Mouse (Mus musculus): ENCODE measurements around the gene Sh3rf1.

Gene Sh3rf1

GRCm38 (mm10) chr8:61260530-61260929 is 36.9 kb downstream of the Sh3rf1 start:
- no peak for DNase-seq (ENCODE audit: low read depth in 2 of 2, low spot score in 2 of 2)

- DNase-seq (ENCODE audit: low read depth in 2 of 2, low spot score in 2 of 2): no peak
These were observed 37.7 kb downstream of the Sh3rf1 start for GRCm38 (mm10) chr8:61261374-61261773.

- DNase-seq (ENCODE audit: low read depth in 2 of 2, low spot score in 2 of 2): no peak
These were observed 40.0 kb downstream of the Sh3rf1 start for GRCm38 (mm10) chr8:61263691-61264090.

- DNase-seq (ENCODE audit: low read depth in 2 of 2, low spot score in 2 of 2): no peak
These were observed 41.2 kb downstream of the Sh3rf1 start for GRCm38 (mm10) chr8:61264881-61265280.

- no peak for DNase-seq (ENCODE audit: low read depth in 2 of 2, low spot score in 2 of 2)
These were observed 41.7 kb downstream of the Sh3rf1 start for GRCm38 (mm10) chr8:61265390-61265789.

- DNase-seq (ENCODE audit: low read depth in 2 of 2, low spot score in 2 of 2): no peak
These were observed 43.4 kb downstream of the Sh3rf1 start for GRCm38 (mm10) chr8:61267061-61267460.

GRCm38 (mm10) chr8:61267692-61268091 is 44.0 kb downstream of the Sh3rf1 start:
- DNase-seq (ENCODE audit: low read depth in 2 of 2, low spot score in 2 of 2): no peak

GRCm38 (mm10) chr8:61268233-61268916 is 44.7 kb downstream of the Sh3rf1 start:
- no peak for DNase-seq (ENCODE audit: low read depth in 2 of 2, low spot score in 2 of 2)

- no peak for DNase-seq (ENCODE audit: low read depth in 2 of 2, low spot score in 2 of 2)
These were observed 46.3 kb downstream of the Sh3rf1 start for GRCm38 (mm10) chr8:61270016-61270415.

GRCm38 (mm10) chr8:61270541-61270940 is 46.9 kb downstream of the Sh3rf1 start:
- no peak for DNase-seq (ENCODE audit: low read depth in 2 of 2, low spot score in 2 of 2)

GRCm38 (mm10) chr8:61270961-61271360 is 47.3 kb downstream of the Sh3rf1 start:
- DNase-seq (ENCODE audit: low read depth in 2 of 2, low spot score in 2 of 2): no peak

GRCm38 (mm10) chr8:61272838-61273237 is 49.2 kb downstream of the Sh3rf1 start:
- DNase-seq (ENCODE audit: low read depth in 2 of 2, low spot score in 2 of 2): no peak

- DNase-seq (ENCODE audit: low read depth in 2 of 2, low spot score in 2 of 2): no peak
These were observed 49.9 kb downstream of the Sh3rf1 start for GRCm38 (mm10) chr8:61273307-61274221.

GRCm38 (mm10) chr8:61274602-61275462 is 51.2 kb downstream of the Sh3rf1 start:
- no peak for DNase-seq (ENCODE audit: low read depth in 2 of 2, low spot score in 2 of 2)

GRCm38 (mm10) chr8:61275463-61276356 is 52.0 kb downstream of the Sh3rf1 start:
- DNase-seq (ENCODE audit: low read depth in 2 of 2, low spot score in 2 of 2): no peak

- DNase-seq (ENCODE audit: low read depth in 2 of 2, low spot score in 2 of 2): no peak
These were observed 52.7 kb downstream of the Sh3rf1 start for GRCm38 (mm10) chr8:61276397-61276796.

- DNase-seq (ENCODE audit: low read depth in 2 of 2, low spot score in 2 of 2): no peak
These were observed 55.4 kb downstream of the Sh3rf1 start for GRCm38 (mm10) chr8:61279030-61279429.

GRCm38 (mm10) chr8:61282303-61283168 is 58.9 kb downstream of the Sh3rf1 start:
- no peak for DNase-seq (ENCODE audit: low read depth in 2 of 2, low spot score in 2 of 2)

All from CD8-positive naive resting alpha-beta T cell, adult 2 months (primary cell).